Mouse (Mus musculus) testis, adult 2 months (tissue): ENCODE data around the gene Tas2r134.

Experiments used
- CTCF ChIP-seq: fragments of 200-500 bp; IDR thresholded peaks from 2 replicates; pipeline ENCODE4 v1.5.1; 2012; ENCODE audit warnings: low read depth, mild to moderate bottlenecking, inconsistent platforms, low read length, moderate library complexity; ENCODE audit not compliant: control insufficient read depth, insufficient read depth, insufficient replicate concordance
- POLR2A ChIP-seq: fragments of 200-500 bp; IDR thresholded peaks from 2 replicates; pipeline ENCODE4 v1.6.1; 2012; ENCODE audit warnings: low read depth, mild to moderate bottlenecking, inconsistent platforms, low read length, moderate library complexity; ENCODE audit not compliant: control insufficient read depth

- TF ChIP-seq POLR2A (no peak), CTCF (no peak)
Observed at GRCm38 (mm10) chr2:51579767-51580166, 47.5 kb upstream of the Tas2r134 start.
